Mouse (Mus musculus): ENCODE data around the gene Fam189a2.

The Fam189a2 gene

DNA sequence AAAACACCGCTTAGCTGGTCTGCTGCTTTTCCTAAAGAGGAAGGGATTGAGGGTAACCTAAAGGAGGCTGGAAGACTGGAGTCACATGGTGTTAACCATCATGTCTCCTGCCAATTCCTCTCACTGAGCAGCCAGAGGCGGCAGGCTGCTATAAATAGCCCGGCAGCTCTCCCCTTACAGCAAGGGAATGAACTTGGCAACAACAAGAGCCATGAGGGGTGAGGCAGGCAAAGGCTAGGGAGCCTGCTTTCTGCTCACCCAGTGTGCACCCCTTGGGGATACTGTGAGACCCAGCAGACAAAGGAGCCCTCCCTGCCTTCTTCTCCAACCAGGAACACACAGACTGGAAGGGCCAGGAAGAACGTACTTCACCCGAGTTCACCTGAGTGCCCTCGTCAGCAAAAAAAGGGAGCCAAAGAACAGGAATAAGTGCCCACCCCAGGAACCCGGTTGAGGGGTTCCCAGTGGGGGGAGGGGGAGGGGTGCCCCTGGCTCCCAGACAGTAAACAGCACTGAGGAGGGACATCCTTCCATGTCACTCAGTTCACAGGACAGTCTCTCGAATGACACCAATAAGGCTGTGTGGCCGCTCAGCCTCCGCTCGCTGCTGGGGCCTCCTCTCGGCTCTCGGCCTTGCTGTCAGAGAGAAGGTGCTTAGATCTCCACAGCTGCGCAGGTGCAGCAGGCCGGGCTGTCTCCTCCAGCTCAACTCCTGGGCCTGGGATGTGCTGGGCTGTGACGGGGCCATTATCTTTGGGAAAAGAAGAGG lies 57.8 kb downstream of the Fam189a2 start:
- in situ Hi-C loops (cut with MboI, MseI): loop anchor here in 1 of 2 experiments (25.0 kb wide), 1 partner anchor 264 kb away; the partner anchor contains the start of gene Tjp2

DNA sequence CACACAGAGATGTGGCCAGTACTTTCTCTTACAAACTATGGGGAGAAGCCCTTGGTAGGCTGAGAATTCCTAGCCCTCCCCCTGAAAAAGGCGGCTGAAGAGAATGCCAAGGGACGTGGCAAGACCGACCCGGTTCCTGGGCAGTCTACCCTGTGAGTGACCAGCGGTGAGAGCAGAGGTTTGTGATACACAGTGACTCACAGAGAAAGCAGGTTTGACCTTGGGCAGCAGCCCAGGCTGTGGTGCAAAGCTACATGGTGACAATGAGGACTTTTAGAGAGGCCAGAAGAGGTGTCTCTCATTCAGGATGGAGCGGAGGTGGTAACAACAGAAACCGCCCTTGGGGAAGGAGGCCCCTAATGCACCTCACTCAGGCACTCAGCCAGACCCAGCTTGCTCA lies 59.4 kb downstream of the Fam189a2 start:
- in situ Hi-C loops (cut with MboI, MseI): loop anchor here in 1 of 2 experiments (25.0 kb wide), 1 partner anchor 266 kb away; the partner anchor contains the start of gene Tjp2

DNA sequence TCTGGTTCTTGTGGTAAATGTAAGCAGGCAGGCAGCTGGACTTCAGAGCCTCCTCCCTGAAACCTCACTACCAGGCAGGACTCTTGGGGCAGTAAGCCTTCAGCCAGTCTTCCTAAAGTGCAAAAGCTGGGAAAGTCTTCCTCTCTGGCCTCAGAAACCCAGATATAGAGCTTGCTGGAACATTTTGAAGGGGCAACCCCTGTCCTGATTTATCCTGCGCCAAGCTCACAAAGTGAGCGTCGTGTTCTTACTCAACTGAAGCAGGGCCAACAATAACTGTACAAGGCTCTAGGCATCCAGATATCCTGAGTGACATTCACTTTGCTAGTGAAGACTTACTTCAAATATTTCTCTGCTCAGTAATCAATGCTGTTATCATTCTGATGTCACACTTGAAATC lies 60.4 kb downstream of the Fam189a2 start:
- in situ Hi-C loops (cut with MboI, MseI): loop anchor here in 1 of 2 experiments (25.0 kb wide), 1 partner anchor 267 kb away; the partner anchor contains the start of gene Tjp2

DNA sequence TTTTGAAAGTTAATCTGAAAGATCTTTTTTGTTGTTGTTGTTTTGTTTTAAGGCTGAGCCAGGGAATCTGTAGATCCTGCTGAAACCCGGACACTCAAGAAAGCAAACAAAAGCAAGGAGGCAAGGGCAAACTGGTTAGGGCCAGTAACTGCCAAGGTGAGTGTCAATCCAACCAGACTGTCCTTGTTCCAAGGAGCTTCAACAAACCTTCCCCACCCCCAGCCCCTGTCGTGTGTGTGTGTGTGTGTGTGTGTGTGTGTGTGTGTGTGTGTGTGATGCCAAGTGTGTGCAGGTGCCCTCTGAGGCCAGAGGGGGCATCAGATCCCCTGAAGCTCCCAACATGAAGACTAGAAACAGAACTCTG lies 62.0 kb downstream of the Fam189a2 start:
- in situ Hi-C loops (cut with MboI, MseI): loop anchor here in 1 of 2 experiments (25.0 kb wide), 1 partner anchor 268 kb away; the partner anchor contains the start of gene Tjp2

DNA sequence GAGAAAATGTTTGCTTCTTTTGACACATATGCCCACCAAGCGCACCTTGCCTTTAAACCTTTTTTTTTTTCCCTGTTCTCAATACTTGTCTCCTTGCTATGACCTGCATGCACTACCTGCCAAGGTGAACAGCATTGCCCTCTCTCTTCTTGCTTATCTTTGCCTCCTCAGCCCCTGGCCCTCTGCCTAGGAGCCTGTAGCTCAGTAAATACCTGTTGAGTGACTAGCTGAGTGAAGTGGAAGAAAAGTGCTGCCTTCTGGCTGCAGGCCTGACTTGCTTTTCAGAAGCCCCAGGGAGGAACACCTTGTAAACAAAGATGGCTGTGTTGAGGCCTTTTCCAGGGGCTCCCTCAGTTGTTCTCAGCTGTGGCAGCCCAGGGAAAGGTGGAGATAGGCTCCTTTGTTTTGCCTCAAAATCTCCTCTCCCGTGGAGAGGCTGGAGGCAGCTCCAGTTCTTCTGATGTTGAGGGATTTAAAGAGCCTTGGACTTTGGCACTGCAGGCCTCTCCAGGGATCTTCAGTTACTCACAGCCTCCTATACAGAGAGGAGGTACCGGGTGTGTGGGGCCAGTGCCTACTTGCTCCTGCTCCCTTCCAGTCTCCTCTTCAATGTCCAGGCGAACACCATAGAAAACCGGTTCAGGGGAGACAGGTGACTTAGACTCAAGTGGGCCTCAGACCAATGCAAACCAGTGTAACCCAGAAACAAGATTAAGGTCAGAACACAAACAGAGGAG lies 62.5 kb downstream of the Fam189a2 start:
- in situ Hi-C loops (cut with MboI, MseI): loop anchor here in 1 of 2 experiments (25.0 kb wide), 1 partner anchor 269 kb away; the partner anchor contains the start of gene Tjp2

DNA sequence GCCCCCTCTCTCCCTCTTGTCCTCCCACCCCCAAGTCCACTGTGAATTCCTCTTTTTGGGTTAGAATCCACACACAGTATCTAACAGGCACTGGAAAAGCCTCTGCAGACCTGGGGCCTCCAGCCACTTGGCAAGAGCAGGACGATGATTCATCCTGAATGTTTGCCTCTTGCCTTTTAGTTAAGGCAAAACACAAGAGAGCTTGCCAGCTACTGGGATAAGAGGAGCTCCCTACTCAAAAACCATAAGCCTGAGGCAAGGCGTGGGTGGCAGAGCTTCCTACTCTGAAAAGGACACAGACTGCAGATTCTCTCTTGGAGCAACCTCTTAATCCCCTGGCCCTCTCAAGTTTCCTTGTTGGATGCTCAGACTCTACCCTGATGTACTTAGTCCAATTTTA lies 63.7 kb downstream of the Fam189a2 start:
- in situ Hi-C loops (cut with MboI, MseI): loop anchor here in 1 of 2 experiments (25.0 kb wide), 1 partner anchor 270 kb away; the partner anchor contains the start of gene Tjp2

DNA sequence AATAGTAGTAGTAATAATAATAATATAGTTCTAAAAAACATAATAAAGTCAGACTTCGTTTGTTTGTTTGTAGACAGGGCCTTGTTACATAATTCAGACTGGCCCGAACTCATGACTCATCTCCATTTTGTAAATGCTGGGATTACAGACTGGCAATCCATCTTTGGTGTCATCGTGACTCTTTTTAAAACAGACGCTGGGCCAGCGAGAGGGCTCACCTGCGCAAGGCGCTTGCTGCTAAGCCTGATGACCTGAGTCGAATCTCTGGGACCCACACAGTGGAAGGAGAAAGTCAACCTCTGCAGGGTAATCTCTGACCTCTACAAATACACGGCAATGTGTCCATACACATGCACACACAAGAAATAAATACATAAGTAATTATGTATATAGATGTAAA lies 64.4 kb downstream of the Fam189a2 start:
- in situ Hi-C loops (cut with MboI, MseI): loop anchor here in 1 of 2 experiments (25.0 kb wide), 1 partner anchor 271 kb away; the partner anchor contains the start of gene Tjp2

DNA sequence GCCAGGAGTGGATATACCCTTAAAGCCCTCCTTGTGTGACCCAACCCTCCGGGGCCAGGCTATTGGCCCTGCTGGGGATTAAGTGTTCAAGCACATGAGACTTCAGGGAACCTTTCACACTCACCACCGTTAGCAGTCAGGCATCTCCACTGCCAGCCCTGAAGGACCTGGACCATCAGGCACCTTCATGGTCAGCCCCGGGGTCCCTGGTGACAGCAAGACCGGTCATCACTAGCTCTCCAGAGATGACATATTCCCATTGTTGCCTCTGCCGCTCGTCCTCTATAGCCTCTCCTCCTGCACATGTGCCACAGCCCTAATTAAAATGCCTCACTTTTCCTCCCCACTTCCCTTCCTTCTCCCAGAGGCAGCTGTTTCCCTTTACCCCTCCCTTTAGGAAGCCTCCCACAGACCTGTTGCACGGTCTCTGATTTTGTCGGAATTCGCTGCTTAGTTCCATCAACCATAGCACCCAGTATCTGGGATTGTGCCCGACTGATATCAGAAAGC lies 66.4 kb downstream of the Fam189a2 start:
- in situ Hi-C loops (cut with MboI, MseI): loop anchor here (5.0 to 25.0 kb wide), 2 partner anchors 102 to 273 kb away; partner anchors contain the start of gene Tjp2 (in 1 of the 2)

DNA sequence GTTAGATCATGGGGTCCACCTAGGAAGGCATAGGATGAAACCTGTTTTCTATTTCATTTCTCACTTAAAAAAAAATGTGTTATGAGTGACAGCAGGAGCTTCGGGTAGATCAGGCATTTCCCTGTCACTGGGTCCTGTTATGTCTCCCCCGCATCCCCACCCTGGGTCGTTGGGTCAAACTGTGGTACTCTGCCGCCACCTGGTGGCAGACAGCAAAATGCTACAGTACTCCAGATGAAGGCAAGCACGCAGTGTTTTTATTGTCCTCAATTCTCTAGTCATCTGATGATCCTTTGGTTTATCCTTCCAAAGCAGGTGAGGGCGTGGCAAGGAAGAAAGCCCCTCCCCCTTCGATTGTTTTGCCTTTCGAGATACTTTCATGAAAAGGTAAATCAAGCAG lies 69.3 kb downstream of the Fam189a2 start:
- in situ Hi-C loops (cut with MboI, MseI): loop anchor here (5.0 to 25.0 kb wide), 2 partner anchors 99 to 276 kb away; partner anchors contain the start of gene Tjp2 (in 1 of the 2)

DNA sequence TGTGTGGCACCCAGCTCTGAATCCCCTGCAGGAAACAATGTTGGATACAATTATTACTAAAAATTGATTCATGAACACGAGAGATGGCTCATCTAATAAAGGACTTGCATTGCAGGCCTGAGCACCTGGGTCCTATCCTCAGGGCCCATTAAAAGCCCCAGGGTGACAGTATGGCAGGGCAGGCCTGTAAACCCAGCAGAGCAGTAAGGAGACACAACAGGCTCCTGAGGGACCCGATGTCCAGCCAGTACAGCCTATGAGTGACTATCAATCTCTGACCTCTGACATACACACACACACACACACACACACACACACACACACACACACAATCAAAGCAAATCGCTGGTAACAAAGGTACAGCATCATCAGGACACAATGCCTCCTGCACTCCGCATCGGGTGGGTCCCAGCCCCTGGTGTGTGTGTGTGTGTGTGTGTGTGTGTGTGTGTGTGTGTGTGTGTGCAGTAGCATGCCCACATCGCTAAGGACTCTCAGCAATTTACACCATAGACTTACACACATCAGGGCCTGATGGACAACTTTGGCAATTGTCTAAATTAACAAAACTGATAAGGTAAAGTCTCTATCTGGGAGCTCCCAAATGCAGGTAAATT lies 69.9 kb downstream of the Fam189a2 start:
- in situ Hi-C loops (cut with MboI, MseI): loop anchor here (5.0 to 25.0 kb wide), 2 partner anchors 99 to 276 kb away; partner anchors contain the start of gene Tjp2 (in 1 of the 2)

DNA sequence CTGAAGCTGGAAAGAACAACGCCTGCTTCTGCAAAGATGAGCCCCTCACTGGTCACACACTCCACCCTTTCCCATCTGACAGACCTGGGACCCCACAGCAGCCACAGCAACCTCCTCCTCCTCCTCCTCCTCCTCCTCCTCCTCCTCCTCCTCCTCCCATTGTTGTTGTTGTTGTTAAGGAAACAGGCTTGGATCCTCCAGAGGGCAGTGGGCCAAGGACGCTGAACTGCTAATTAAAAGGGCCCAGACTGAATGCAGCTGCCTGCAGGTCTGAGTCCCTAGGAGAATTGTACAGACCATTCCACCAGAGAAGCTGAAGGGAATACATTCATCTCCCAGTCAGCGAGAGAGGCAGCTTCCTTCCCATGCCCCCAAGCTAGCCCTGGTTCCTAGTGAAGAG lies 70.5 kb downstream of the Fam189a2 start:
- in situ Hi-C loops (cut with MboI, MseI): loop anchor here (5.0 to 25.0 kb wide), 2 partner anchors 98 to 277 kb away; partner anchors contain the start of gene Tjp2 (in 1 of the 2)

DNA sequence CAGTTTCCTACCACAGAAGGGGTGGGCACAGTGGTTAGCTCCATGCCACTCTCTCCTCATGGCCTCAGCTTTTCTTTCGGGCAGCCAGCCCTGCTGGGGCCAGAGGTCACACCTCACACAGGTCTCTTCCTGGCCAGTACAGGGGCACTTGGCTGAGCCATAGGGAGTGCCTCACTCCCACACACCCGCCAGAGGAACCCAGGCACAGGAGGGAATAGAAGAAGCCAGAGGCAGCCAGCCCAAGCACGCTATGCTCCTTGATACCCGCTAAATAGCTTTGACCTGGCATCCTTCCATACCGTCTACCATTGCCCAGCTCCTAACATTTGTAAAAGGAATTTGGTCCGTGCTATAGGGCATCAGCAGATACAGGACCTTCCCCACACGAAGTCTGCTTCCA lies 70.9 kb downstream of the Fam189a2 start:
- in situ Hi-C loops (cut with MboI, MseI): loop anchor here (5.0 to 25.0 kb wide), 2 partner anchors 98 to 277 kb away; partner anchors contain the start of gene Tjp2 (in 1 of the 2)

DNA sequence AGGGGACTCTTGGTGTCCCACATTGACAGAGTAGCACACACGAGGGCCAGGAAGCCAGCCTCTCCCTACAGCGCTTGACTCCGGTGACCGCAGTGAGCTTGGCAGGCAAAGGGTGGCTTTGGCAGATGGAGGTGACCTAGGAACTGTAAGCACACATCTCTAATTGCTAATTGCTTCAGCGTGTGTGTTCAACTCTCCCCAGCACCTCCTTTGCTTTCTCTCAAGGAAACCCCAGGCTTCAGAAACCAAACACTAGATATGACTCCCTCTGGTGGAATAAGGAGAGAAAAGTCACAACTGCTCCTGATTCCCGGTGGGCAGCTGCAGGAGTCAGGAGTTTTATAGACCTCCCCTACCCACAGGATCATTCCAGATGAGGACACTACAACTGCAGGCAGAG lies 71.9 kb downstream of the Fam189a2 start:
- in situ Hi-C loops (cut with MboI, MseI): loop anchor here in 1 of 2 experiments (5.0 to 25.0 kb wide), 2 partner anchors 97 to 278 kb away; partner anchors contain the start of gene Tjp2

DNA sequence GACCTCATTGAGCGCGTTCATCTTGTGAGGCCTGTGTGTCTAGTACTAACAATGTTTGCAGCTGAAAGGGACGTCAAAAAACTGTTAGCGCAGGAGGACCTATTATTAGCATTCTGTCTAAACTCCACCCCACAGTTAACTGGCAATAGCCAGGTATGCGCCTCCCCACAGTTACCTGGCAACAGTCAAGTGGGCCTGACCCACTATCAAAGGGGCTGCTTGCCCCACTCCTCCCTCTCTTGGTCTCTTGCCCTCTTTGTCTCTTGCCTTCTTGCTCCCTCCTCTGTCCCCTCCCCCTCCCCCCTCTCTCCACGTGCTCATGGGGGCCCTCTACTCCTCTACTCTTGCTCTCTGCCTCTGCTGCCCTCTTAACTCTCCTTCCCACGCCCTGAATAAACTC lies 73.3 kb downstream of the Fam189a2 start:
- in situ Hi-C loops (cut with MboI, MseI): loop anchor here in 1 of 2 experiments (5.0 to 25.0 kb wide), 2 partner anchors 95 to 280 kb away; partner anchors contain the start of gene Tjp2

DNA sequence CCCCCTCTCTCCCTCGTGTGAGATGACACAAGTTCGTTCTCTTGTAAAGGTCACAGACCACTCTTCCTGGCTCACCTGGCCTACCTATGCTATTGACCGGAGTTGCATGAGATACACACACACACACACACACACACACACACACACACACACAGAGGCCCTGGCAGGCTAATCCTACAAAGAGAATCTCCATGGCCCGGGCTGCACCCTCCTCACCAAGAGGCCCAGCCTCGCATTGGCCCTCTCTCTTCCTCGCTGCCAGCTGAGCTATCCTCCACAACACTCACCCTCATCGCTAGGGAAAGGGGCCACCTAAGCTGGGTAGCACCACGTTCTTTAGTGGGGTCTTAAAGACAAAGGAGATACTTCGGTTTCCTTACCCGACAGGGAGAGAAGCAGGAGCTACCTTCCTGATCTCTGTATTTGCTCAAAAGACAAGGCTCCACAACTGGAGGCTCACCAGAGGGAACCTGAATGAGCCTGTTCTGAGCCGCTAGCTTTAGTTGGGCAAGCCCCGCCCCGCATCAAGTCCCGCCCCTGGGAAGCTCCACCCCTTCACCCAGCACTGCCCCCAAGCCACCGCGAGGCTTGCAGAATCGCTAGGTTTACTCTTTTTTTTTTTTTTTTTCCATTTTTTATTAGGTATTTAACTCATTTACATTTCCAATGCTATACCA lies 74.4 kb downstream of the Fam189a2 start:
- in situ Hi-C loops (cut with MboI, MseI): loop anchor here in 1 of 2 experiments (5.0 to 25.0 kb wide), 2 partner anchors 94 to 281 kb away; partner anchors contain the start of gene Tjp2

DNA sequence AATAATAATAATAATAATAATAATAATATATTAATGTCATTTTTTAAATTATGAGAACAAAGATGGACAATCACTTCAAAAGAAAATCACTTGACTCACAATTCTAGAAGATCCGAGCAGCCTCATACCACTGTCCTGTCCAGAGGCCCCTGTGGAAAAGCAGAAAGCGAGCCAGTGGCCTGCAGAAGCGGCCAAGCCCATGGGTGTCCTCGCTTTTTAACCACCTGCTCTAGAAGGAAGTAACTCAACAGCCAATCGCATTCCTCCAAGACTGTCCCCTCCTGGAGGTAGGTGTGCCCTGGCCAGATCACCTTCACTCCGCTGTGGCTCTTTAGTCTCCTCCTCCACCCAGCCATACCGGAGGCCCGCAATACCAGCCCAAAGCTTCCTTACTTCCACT lies 75.4 kb downstream of the Fam189a2 start:
- in situ Hi-C loops (cut with MboI, MseI): loop anchor here in 1 of 2 experiments (5.0 to 25.0 kb wide), 2 partner anchors 93 to 282 kb away; partner anchors contain the start of gene Tjp2

DNA sequence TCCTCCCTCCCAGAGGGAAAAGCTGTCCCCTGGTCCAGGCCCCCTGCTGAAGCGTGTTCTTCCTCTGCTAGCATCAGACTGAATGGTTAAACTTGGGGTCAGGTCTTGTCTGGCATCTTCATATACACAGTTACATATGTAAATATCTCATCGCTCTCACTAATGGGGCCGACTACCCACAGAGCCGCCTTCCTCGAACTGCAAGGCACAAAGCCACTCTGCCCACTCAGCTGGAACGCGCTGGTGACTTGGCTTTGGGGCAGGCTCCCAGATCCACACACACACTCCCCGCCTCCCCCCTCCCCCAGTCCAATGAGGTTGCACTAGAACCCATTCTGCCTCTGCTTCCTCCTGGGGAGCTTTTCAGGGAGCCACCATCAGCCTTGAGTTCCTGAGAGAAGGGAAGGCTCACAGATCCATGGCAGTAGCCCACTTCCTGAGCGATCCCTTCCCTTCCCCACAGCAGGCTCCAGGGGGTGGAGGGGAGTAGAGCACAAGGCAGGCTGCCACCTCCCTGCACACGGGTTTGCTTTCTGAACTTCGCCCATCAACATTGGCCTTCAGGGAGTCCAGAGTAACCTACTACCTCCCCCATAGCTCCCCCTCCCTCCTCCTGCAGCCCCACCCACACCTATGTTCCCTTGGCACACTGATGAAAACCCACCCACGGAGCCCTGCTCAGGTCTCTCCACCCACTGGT lies 82.4 kb downstream of the Fam189a2 start:
- in situ Hi-C loops (cut with MboI, MseI): loop anchor here in 1 of 2 experiments (25.0 kb wide), 1 partner anchor 1289 kb away; the partner anchor contains the start of gene Kank1

DNA sequence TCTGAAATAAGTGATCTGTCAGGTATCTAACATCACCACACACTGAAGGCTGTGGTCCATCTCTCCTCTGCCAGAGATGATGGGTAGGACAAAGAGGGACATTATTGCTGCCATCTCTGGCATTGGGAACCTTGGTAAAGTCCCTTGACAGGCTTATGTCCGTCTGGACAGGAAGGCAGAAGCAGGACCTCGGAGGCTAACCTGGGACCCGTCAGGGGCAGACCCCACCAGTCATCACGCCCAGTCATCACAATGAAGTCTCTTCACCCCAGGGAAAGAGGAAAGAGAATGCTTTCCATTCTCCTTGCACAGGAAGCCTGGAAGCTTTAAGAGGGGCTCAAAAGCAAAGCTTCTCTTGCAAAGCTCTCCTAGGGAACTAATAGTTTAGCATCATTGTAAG lies 82.9 kb downstream of the Fam189a2 start:
- in situ Hi-C loops (cut with MboI, MseI): loop anchor here in 1 of 2 experiments (25.0 kb wide), 1 partner anchor 1289 kb away; the partner anchor contains the start of gene Kank1

DNA sequence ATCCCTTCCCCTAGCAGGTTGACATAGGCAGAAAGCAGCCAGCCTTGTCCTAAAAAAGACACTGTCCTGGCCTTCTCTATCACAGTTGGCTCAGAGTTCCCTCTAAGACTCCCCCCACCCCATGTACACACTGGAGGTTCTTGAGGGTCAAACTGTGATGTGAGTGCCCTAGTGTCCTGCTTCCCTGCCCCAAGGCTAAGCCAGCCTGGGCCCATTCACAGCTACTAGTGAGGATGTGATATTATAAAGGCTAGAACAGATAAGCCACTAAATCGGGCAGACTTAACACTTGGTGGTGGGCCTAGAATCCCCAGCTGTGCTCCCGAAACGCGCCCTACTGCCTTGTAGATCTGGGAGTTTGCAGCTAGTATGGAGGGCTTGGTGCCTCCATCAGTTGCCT lies 84.1 kb downstream of the Fam189a2 start:
- in situ Hi-C loops (cut with MboI, MseI): loop anchor here in 1 of 2 experiments (25.0 kb wide), 1 partner anchor 1291 kb away; the partner anchor contains the start of gene Kank1

Data from T-helper 17 cell (primary cell).